8 mouse cellular contexts compared by ENCODE assay signal in the genomic region with DNA sequence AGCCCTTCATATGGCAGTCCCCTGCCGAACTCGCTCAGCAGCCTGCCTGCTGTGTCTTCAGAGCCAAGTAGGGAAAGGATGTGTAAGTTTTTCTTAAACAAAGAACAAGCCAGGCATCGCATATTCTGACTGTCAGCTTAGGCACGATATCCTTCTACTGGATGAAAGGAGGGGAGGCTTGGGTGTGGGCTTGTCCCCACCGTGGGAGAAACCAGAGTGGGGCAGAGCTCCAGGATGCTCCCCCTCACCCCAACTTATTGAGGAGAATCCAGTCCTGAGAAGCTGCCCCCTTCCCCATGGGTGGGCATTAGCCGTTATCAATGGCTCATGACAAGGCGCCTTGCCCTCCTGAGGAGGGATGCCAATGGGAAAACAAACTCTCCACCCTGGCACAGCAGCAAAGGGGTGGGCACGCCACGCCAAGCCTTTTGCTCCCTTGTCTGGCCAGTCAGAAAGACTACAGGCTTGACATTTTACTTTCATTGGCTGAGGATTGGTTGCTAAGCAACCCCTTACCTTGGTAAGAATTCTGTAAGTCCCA. TPM values are rescaled to one million over a fixed set of nuclear protein-coding genes. Genes with fewer than 3 reads are reported as not detected.
DNase-seq lines count a peak whose midpoint lies in the region; ATAC-seq and TF ChIP-seq lines count a peak whose summit lies in the region.
"Had no signal": no experiment of that assay in that cellular context is flagged by ENCODE, and none has a peak within 500 bp of the region (broad histone marks: within the 10 kb centered on the region; RNA-seq: fewer than 3 reads in every experiment).

No protein-coding gene starts in this region.

- H3K9ac ChIP-seq in forebrain, embryonic 14.5 days (ENCODE audit: low read length): peak overlapping the region; percentile 48; the same call in 1 of the 2 replicates

- H3K36me3 ChIP-seq in forebrain, embryonic 14.5 days (ENCODE audit: control insufficient read depth, insufficient read depth, low read length): no peaks in the 10 kb centered on the region
- H3K36me3 ChIP-seq in kidney, adult 2 months (ENCODE audit: control insufficient read depth, insufficient read depth, low read length): no peaks in the 10 kb centered on the region

- intact Hi-C loops in left cerebral cortex, postnatal 10 days (cut with DNase I): no loop called here

- peak; percentile 79 for ATAC-seq in forebrain, embryonic 14.5 days
- ATAC-seq: inflammation-experienced regulatory T-cells, adult 6 months had no signal

- H3K4me1 ChIP-seq in forebrain, embryonic 14.5 days (ENCODE audit: control insufficient read depth, insufficient read depth, low read length): peaks cover 10% of the 10 kb centered on the region
- H3K4me1 ChIP-seq in kidney, adult 2 months (ENCODE audit: control insufficient read depth, insufficient read depth, low read length): no peaks in the 10 kb centered on the region

- 8% methylated on average over 9 of the region's 9 CpGs for WGBS in forebrain, embryonic 14.5 days
- WGBS in kidney, adult 2 months: 59% methylated on average over 9 of the region's 9 CpGs

- peak overlapping the region; percentile 45 for H3K4me2 ChIP-seq in forebrain, embryonic 14.5 days (ENCODE audit: low read length)

- no peaks in the 10 kb centered on the region for H3K27me3 ChIP-seq in forebrain, embryonic 14.5 days (replicated peaks; ENCODE audit: control insufficient read depth, insufficient read depth, low read length)
- H3K27me3 ChIP-seq in kidney, adult 2 months (replicated peaks; ENCODE audit: control insufficient read depth, insufficient read depth, low read length): no peaks in the 10 kb centered on the region

- no peak for TF ChIP-seq POLR2A in kidney, adult 2 months (IDR thresholded peaks at IDR 0.05; ENCODE audit: low read depth, low read length)

- H3K4me3 ChIP-seq in forebrain, embryonic 14.5 days (ENCODE audit: low read depth, low read length): peak overlapping the region; percentile 11; the same call in 1 of the 2 replicates
- H3K4me3 ChIP-seq in kidney, adult 2 months (ENCODE audit: insufficient read depth, low read depth, low read length): no peak overlapping the region

- no peak for TF ChIP-seq CTCF in kidney, adult 2 months (conservative IDR thresholded peaks at IDR 0.05; ENCODE audit: insufficient read depth, insufficient read length, low read depth, low read length)

- peak; percentile 82 for DNase-seq in forebrain, embryonic 14.5 days (ENCODE audit: low spot score)
- peak; percentile 57 to 64 for DNase-seq in frontal cortex, postnatal 36 days (ENCODE audit: low spot score in 2 of 2)
- peak; percentile 39 to 56 for DNase-seq in left cerebral cortex, postnatal 10 days (ENCODE audit: extremely low spot score in 1 of 2, low spot score in 2 of 2)
- peak; percentile 49 for DNase-seq in retina, postnatal 1 day
- no peak for DNase-seq in ovary, postnatal 10 days (ENCODE audit: low spot score)
- no peak for DNase-seq in natural killer cell, adult 2 months (ENCODE audit: low spot score in 2 of 2)
- no peak for DNase-seq in kidney, adult 2 months

- no peaks in the 10 kb centered on the region for H3K9me3 ChIP-seq in forebrain, embryonic 14.5 days (replicated peaks; ENCODE audit: control insufficient read depth, low read length)

- 0 out of 2 replicates have a peak overlapping the region, but pooled peaks have one; percentile 33 for H3K27ac ChIP-seq in forebrain, embryonic 14.5 days (ENCODE audit: low read depth, low read length)
- no peak overlapping the region for H3K27ac ChIP-seq in kidney, adult 2 months (ENCODE audit: insufficient read depth, low read depth, low read length)

RNA-seq across cellular contexts. Expression of a gene that starts 10.1 kb away (rescaled TPM):
- polyA plus RNA-seq in forebrain, embryonic 14.5 days (2014; fragmentation: Nextera tagmentation; extraction: Ambion mirVana): 9.3 and 18.6 TPM in 2 replicates
- total RNA-seq in left cerebral cortex, postnatal 10 days (2021): 10 to 100 TPM in 1 of 2 experiments, 1 to 10 TPM in 1; 5.9 to 12.4 TPM
- polyA plus RNA-seq in kidney, adult 2 months (2012; rRNA removed): 2.3 and 3.5 TPM in 2 replicates
- polyA plus RNA-seq: inflammation-experienced regulatory T-cells, adult 6 months had no signal

Comparison
In these comparisons a context has a peak if more than half of its experiments do, and no peak if none do; other contexts are left out.
1. DNase-seq: peak in forebrain, embryonic 14.5 days (single experiment), frontal cortex, postnatal 36 days (2 of 2), left cerebral cortex, postnatal 10 days (2 of 2) and retina, postnatal 1 day (single experiment); none in ovary, postnatal 10 days (single experiment), natural killer cell, adult 2 months (0 of 2) and kidney, adult 2 months (single experiment).